In genomic region chr11:84604781-84605180, GRCm38 (mm10) we compare ENCODE assay signal across 18 mouse cellular contexts.
A peak's percentile ranks its signal among the peaks of the same experiment; 100 is the strongest.
DNase-seq lines count a peak whose midpoint lies in the region; ATAC-seq and TF ChIP-seq lines count a peak whose summit lies in the region.
"Had no signal": no experiment of that assay in that cellular context is flagged by ENCODE, and none has a peak within 500 bp of the region (broad histone marks: within the 10 kb centered on the region; RNA-seq: fewer than 3 reads in every experiment).

No protein-coding gene starts in this region.

- 4% methylated on average over 6 of the region's 6 CpGs for WGBS in forebrain, embryonic 10.5 days
- WGBS in forebrain, embryonic 15.5 days = 10% methylated on average over 6 of the region's 6 CpGs
- WGBS in intestine, embryonic 16.5 days = 4% methylated on average over 6 of the region's 6 CpGs
- WGBS in intestine, embryonic 15.5 days = 8% methylated on average over 6 of the region's 6 CpGs
- WGBS in midbrain, embryonic 13.5 days = 2% methylated on average over 6 of the region's 6 CpGs
- WGBS in midbrain, postnatal 0 days = 9% methylated on average over 6 of the region's 6 CpGs
- WGBS in liver, embryonic 11.5 days = 13% methylated on average over 6 of the region's 6 CpGs

- peaks cover 18% of the 10 kb centered on the region for H3K4me1 ChIP-seq in forebrain, embryonic 10.5 days
- H3K4me1 ChIP-seq in forebrain, embryonic 15.5 days = 0 out of 2 replicates have a peak, but pooled peaks cover 3% of the 10 kb centered on the region
- peaks cover 6% of the 10 kb centered on the region for H3K4me1 ChIP-seq in intestine, embryonic 16.5 days (ENCODE audit: control insufficient read depth, insufficient read depth, low read length)
- 0 out of 2 replicates have a peak, but pooled peaks cover 3% of the 10 kb centered on the region for H3K4me1 ChIP-seq in intestine, embryonic 15.5 days (replicated peaks)
- H3K4me1 ChIP-seq in midbrain, embryonic 13.5 days (replicated peaks) = peaks cover 27% of the 10 kb centered on the region
- H3K4me1 ChIP-seq in midbrain, postnatal 0 days (ENCODE audit: insufficient read depth, low read length) = no peaks in the 10 kb centered on the region
- peaks cover 4% of the 10 kb centered on the region; the same call in 1 of the 2 replicates for H3K4me1 ChIP-seq in liver, embryonic 11.5 days (replicated peaks; ENCODE audit: control insufficient read depth, insufficient read depth, low read length)

- no peak for TF ChIP-seq CTCF in midbrain, postnatal 0 days (IDR thresholded peaks at IDR 0.05)

- no peak overlapping the region for H3K4me3 ChIP-seq in forebrain, embryonic 10.5 days
- H3K4me3 ChIP-seq in forebrain, embryonic 15.5 days = no peak overlapping the region
- no peak overlapping the region for H3K4me3 ChIP-seq in intestine, embryonic 16.5 days (ENCODE audit: low read length)
- H3K4me3 ChIP-seq in intestine, embryonic 15.5 days (replicated peaks) = no peak overlapping the region
- no peak overlapping the region for H3K4me3 ChIP-seq in midbrain, embryonic 13.5 days (replicated peaks)
- no peak overlapping the region for H3K4me3 ChIP-seq in midbrain, postnatal 0 days (ENCODE audit: low read depth, low read length)
- H3K4me3 ChIP-seq in liver, embryonic 11.5 days (ENCODE audit: low read depth, low read length) = no peak overlapping the region
- H3K4me3 ChIP-seq: forebrain, embryonic 13.5 days; neural tube, embryonic 13.5 days had no signal

- no peak for ATAC-seq in forebrain, embryonic 15.5 days (replicated peaks)
- no peak for ATAC-seq in intestine, embryonic 16.5 days
- ATAC-seq in intestine, embryonic 15.5 days = no peak
- peak; percentile 37 for ATAC-seq in midbrain, embryonic 13.5 days
- no peak for ATAC-seq in midbrain, postnatal 0 days (ENCODE audit: low FRiP score)
- ATAC-seq in liver, embryonic 11.5 days (replicated peaks; ENCODE audit: low FRiP score) = no peak
- ATAC-seq: forebrain, embryonic 13.5 days had no signal

- H3K9me3 ChIP-seq in forebrain, embryonic 10.5 days = no peaks in the 10 kb centered on the region
- H3K9me3 ChIP-seq in forebrain, embryonic 15.5 days = no peaks in the 10 kb centered on the region
- H3K9me3 ChIP-seq in intestine, embryonic 16.5 days (ENCODE audit: control insufficient read depth, low read length) = no peaks in the 10 kb centered on the region
- no peaks in the 10 kb centered on the region for H3K9me3 ChIP-seq in intestine, embryonic 15.5 days
- no peaks in the 10 kb centered on the region for H3K9me3 ChIP-seq in midbrain, embryonic 13.5 days
- no peaks in the 10 kb centered on the region for H3K9me3 ChIP-seq in midbrain, postnatal 0 days (ENCODE audit: low read length)
- H3K9me3 ChIP-seq in liver, embryonic 11.5 days (ENCODE audit: control insufficient read depth, low read length) = no peaks in the 10 kb centered on the region
- H3K9me3 ChIP-seq: forebrain, embryonic 13.5 days; G1E; neural tube, embryonic 13.5 days had no signal

- H3K27ac ChIP-seq in forebrain, embryonic 10.5 days = peak overlapping the region; percentile 22; the same call in 1 of the 2 replicates
- H3K27ac ChIP-seq in forebrain, embryonic 15.5 days (replicated peaks) = no peak overlapping the region
- no peak overlapping the region for H3K27ac ChIP-seq in intestine, embryonic 16.5 days (ENCODE audit: low read length)
- H3K27ac ChIP-seq in intestine, embryonic 15.5 days = no peak overlapping the region
- peak overlapping the region; percentile 17; the same call in 1 of the 2 replicates for H3K27ac ChIP-seq in midbrain, embryonic 13.5 days
- no peak overlapping the region for H3K27ac ChIP-seq in midbrain, postnatal 0 days (ENCODE audit: low read depth, low read length)
- H3K27ac ChIP-seq in liver, embryonic 11.5 days (ENCODE audit: low read depth, low read length) = no peak overlapping the region
- H3K27ac ChIP-seq: forebrain, embryonic 13.5 days; neural tube, embryonic 13.5 days had no signal

- no peak overlapping the region for H3K4me2 ChIP-seq in forebrain, embryonic 15.5 days (replicated peaks)
- H3K4me2 ChIP-seq in intestine, embryonic 16.5 days (ENCODE audit: low read depth, low read length) = 0 out of 2 replicates have a peak overlapping the region, but pooled peaks have one; percentile 13
- no peak overlapping the region for H3K4me2 ChIP-seq in intestine, embryonic 15.5 days (replicated peaks)
- no peak overlapping the region for H3K4me2 ChIP-seq in midbrain, embryonic 13.5 days (replicated peaks)
- no peak overlapping the region for H3K4me2 ChIP-seq in midbrain, postnatal 0 days (ENCODE audit: low read depth, low read length, poor library complexity, severe bottlenecking)
- H3K4me2 ChIP-seq in liver, embryonic 11.5 days = no peak overlapping the region
- H3K4me2 ChIP-seq: forebrain, embryonic 13.5 days; neural tube, embryonic 13.5 days had no signal

- H3K36me3 ChIP-seq in forebrain, embryonic 10.5 days (replicated peaks) = no peaks in the 10 kb centered on the region
- H3K36me3 ChIP-seq in forebrain, embryonic 15.5 days = no peaks in the 10 kb centered on the region
- H3K36me3 ChIP-seq in intestine, embryonic 16.5 days (ENCODE audit: control insufficient read depth, insufficient read depth, low read length) = no peaks in the 10 kb centered on the region
- no peaks in the 10 kb centered on the region for H3K36me3 ChIP-seq in intestine, embryonic 15.5 days
- no peaks in the 10 kb centered on the region for H3K36me3 ChIP-seq in midbrain, embryonic 13.5 days
- no peaks in the 10 kb centered on the region for H3K36me3 ChIP-seq in midbrain, postnatal 0 days (ENCODE audit: insufficient read depth, low read length)
- H3K36me3 ChIP-seq in liver, embryonic 11.5 days (ENCODE audit: control insufficient read depth, insufficient read depth, low read length) = no peaks in the 10 kb centered on the region
- H3K36me3 ChIP-seq: G1E; neural tube, embryonic 13.5 days had no signal

- H3K9ac ChIP-seq in forebrain, embryonic 15.5 days (replicated peaks) = no peak overlapping the region
- no peak overlapping the region for H3K9ac ChIP-seq in intestine, embryonic 16.5 days (ENCODE audit: low read depth, low read length)
- no peak overlapping the region for H3K9ac ChIP-seq in intestine, embryonic 15.5 days
- H3K9ac ChIP-seq in midbrain, embryonic 13.5 days (replicated peaks) = 0 out of 2 replicates have a peak overlapping the region, but pooled peaks have one; percentile 10
- H3K9ac ChIP-seq in midbrain, postnatal 0 days (replicated peaks; ENCODE audit: low read length, poor library complexity, severe bottlenecking) = no peak overlapping the region
- H3K9ac ChIP-seq in liver, embryonic 11.5 days (ENCODE audit: low read depth, low read length) = no peak overlapping the region
- H3K9ac ChIP-seq: forebrain, embryonic 13.5 days; neural tube, embryonic 13.5 days had no signal

- peaks cover 80% of the 10 kb centered on the region for H3K27me3 ChIP-seq in forebrain, embryonic 10.5 days (ENCODE audit: poor library complexity, severe bottlenecking)
- H3K27me3 ChIP-seq in forebrain, embryonic 15.5 days = peaks cover 16% of the 10 kb centered on the region; the same call in 1 of the 2 replicates
- H3K27me3 ChIP-seq in intestine, embryonic 16.5 days (replicated peaks; ENCODE audit: control insufficient read depth, insufficient read depth, low read length) = no peaks in the 10 kb centered on the region
- no peaks in the 10 kb centered on the region; the same call in 1 of the 2 replicates for H3K27me3 ChIP-seq in intestine, embryonic 15.5 days (replicated peaks)
- peaks cover 30% of the 10 kb centered on the region for H3K27me3 ChIP-seq in midbrain, embryonic 13.5 days
- no peaks in the 10 kb centered on the region; the same call in 1 of the 2 replicates for H3K27me3 ChIP-seq in midbrain, postnatal 0 days (ENCODE audit: insufficient read depth, low read length)
- peaks cover 24% of the 10 kb centered on the region for H3K27me3 ChIP-seq in liver, embryonic 11.5 days (replicated peaks; ENCODE audit: control insufficient read depth, insufficient read depth, low read length)

- no peak for DNase-seq in forebrain, embryonic 10.5 days (ENCODE audit: extremely low spot score, low spot score)
- DNase-seq in midbrain, postnatal 0 days (ENCODE audit: low spot score) = no peak
- DNase-seq in liver, embryonic 11.5 days (ENCODE audit: low spot score) = no peak
- DNase-seq: adrenal gland, postnatal 14 days; cerebellum, adult 9-11 months; gastrocnemius, postnatal 36 days; heart, postnatal 36 days; kidney, postnatal 14 days; lung, adult 18-20 months; lung, postnatal 14 days; thymus, postnatal 14 days had no signal

Comparison
In these comparisons a context has a peak if more than half of its experiments do, and no peak if none do; other contexts are left out.
1. H3K27ac ChIP-seq: peak in forebrain, embryonic 10.5 days (single experiment) and midbrain, embryonic 13.5 days (single experiment); none in forebrain, embryonic 15.5 days (single experiment), intestine, embryonic 16.5 days (single experiment), intestine, embryonic 15.5 days (single experiment), midbrain, postnatal 0 days (single experiment) and liver, embryonic 11.5 days (single experiment).